9 mouse cellular contexts compared by ENCODE assay signal in genomic region chr2:70568198-70568941, GRCm38 (mm10). TPM values are rescaled to one million over a fixed set of nuclear protein-coding genes. Genes with fewer than 3 reads are reported as not detected.
DNase-seq lines count a peak whose midpoint lies in the region; ATAC-seq and TF ChIP-seq lines count a peak whose summit lies in the region.
"Had no signal": no experiment of that assay in that cellular context is flagged by ENCODE, and none has a peak within 500 bp of the region (broad histone marks: within the 10 kb centered on the region; RNA-seq: fewer than 3 reads in every experiment).

No protein-coding gene starts in this region.

- 2% methylated on average over 34 of the region's 34 CpGs for WGBS in kidney, adult 2 months
- WGBS in intestine, embryonic 15.5 days: 1% methylated on average over 34 of the region's 34 CpGs
- WGBS in neural tube, embryonic 11.5 days: under 1% methylated on average over 34 of the region's 34 CpGs

- no peaks in the 10 kb centered on the region for H3K4me1 ChIP-seq in kidney, adult 2 months (ENCODE audit: control insufficient read depth, insufficient read depth, low read length)
- H3K4me1 ChIP-seq in intestine, embryonic 15.5 days (replicated peaks): peaks cover 25% of the 10 kb centered on the region
- peaks cover 21% of the 10 kb centered on the region for H3K4me1 ChIP-seq in neural tube, embryonic 11.5 days (ENCODE audit: control insufficient read depth, insufficient read depth, low read length)

- H3K9ac ChIP-seq in intestine, embryonic 15.5 days: no peak overlapping the region
- peak overlapping the region; percentile 45 for H3K9ac ChIP-seq in neural tube, embryonic 11.5 days (ENCODE audit: low read length)

- no peak for DNase-seq in kidney, adult 2 months
- DNase-seq in kidney, adult 9 months: no peak
- DNase-seq in embryo, embryonic 10 days (ENCODE audit: low spot score): peak; percentile 58
- peak; percentile 67 for DNase-seq in neural tube, embryonic 11.5 days (ENCODE audit: low spot score)
- DNase-seq in layer of hippocampus, postnatal 36 days: no peak
- no peak for DNase-seq in urinary bladder, postnatal 25 days (ENCODE audit: low spot score)
- no peak for DNase-seq in spleen, postnatal 4 days (ENCODE audit: low spot score in 2 of 2)

- H3K4me2 ChIP-seq in intestine, embryonic 15.5 days (replicated peaks): peak overlapping the region; percentile 74
- H3K4me2 ChIP-seq in neural tube, embryonic 11.5 days (ENCODE audit: low read depth): peak overlapping the region; percentile 48

- TF ChIP-seq CTCF in kidney, adult 2 months (conservative IDR thresholded peaks at IDR 0.05; ENCODE audit: insufficient read depth, insufficient read length, low read depth, low read length): no peak

- 0 out of 2 replicates have a peak, but pooled peaks have one; percentile 29 for ATAC-seq in intestine, embryonic 15.5 days
- peak; percentile 52; the same call in 1 of the 2 replicates for ATAC-seq in neural tube, embryonic 11.5 days (ENCODE audit: insufficient read depth, low FRiP score, low TSS enrichment)
- ATAC-seq: Patski had no signal

- no peak for TF ChIP-seq POLR2A in kidney, adult 2 months (IDR thresholded peaks at IDR 0.05; ENCODE audit: low read depth, low read length)

- H3K27ac ChIP-seq in kidney, adult 2 months (ENCODE audit: insufficient read depth, low read depth, low read length): no peak overlapping the region
- no peak overlapping the region for H3K27ac ChIP-seq in intestine, embryonic 15.5 days
- peak overlapping the region; percentile 69 for H3K27ac ChIP-seq in neural tube, embryonic 11.5 days (ENCODE audit: low read depth, low read length)

- H3K4me3 ChIP-seq in kidney, adult 2 months (ENCODE audit: insufficient read depth, low read depth, low read length): peak overlapping the region; percentile 1; the same call in 1 of the 2 replicates
- peak overlapping the region; percentile 31 for H3K4me3 ChIP-seq in intestine, embryonic 15.5 days (replicated peaks)
- H3K4me3 ChIP-seq in neural tube, embryonic 11.5 days (ENCODE audit: low read depth, low read length): peak overlapping the region; percentile 27

- no peaks in the 10 kb centered on the region for H3K36me3 ChIP-seq in kidney, adult 2 months (ENCODE audit: control insufficient read depth, insufficient read depth, low read length)
- H3K36me3 ChIP-seq in intestine, embryonic 15.5 days: no peaks in the 10 kb centered on the region
- no peaks in the 10 kb centered on the region for H3K36me3 ChIP-seq in neural tube, embryonic 11.5 days (ENCODE audit: control insufficient read depth, insufficient read depth, low read length)

- H3K9me3 ChIP-seq in intestine, embryonic 15.5 days: no peaks in the 10 kb centered on the region
- no peaks in the 10 kb centered on the region for H3K9me3 ChIP-seq in neural tube, embryonic 11.5 days (ENCODE audit: control insufficient read depth, low read length)

- H3K27me3 ChIP-seq in kidney, adult 2 months (replicated peaks; ENCODE audit: control insufficient read depth, insufficient read depth, low read length): 0 out of 2 replicates have a peak, but pooled peaks cover 3% of the 10 kb centered on the region
- peaks cover 85% of the 10 kb centered on the region for H3K27me3 ChIP-seq in intestine, embryonic 15.5 days (replicated peaks)
- H3K27me3 ChIP-seq in neural tube, embryonic 11.5 days (ENCODE audit: control insufficient read depth, insufficient read depth, low read length): peaks cover 63% of the 10 kb centered on the region
- H3K27me3 ChIP-seq: Patski had no signal

RNA-seq across cellular contexts. Expression of gene Gad1, which starts 15.5 kb away (rescaled TPM):
- polyA plus RNA-seq in kidney, adult 2 months (2012; rRNA removed): 0.31 and 1.5 TPM in 2 replicates
- polyA plus RNA-seq in intestine, embryonic 15.5 days (2015; fragmentation: Nextera tagmentation; extraction: Ambion mirVana): 0.16 and 0.49 TPM in 2 replicates
- 9.4 TPM in 2 replicates for polyA plus RNA-seq in neural tube, embryonic 11.5 days (2014; fragmentation: Nextera tagmentation; extraction: Ambion mirVana)
- 100 to 1,000 TPM; 346 to 377 TPM for total RNA-seq in layer of hippocampus, postnatal 36 days (2021)

RNA-seq across cellular contexts. Expression of gene Erich2, which starts 59.8 kb away (rescaled TPM):
- polyA plus RNA-seq in kidney, adult 2 months (2012; rRNA removed): 2.2 and 2.7 TPM in 2 replicates
- polyA plus RNA-seq in intestine, embryonic 15.5 days (2015; fragmentation: Nextera tagmentation; extraction: Ambion mirVana): 0.88 and 1.5 TPM in 2 replicates
- polyA plus RNA-seq in neural tube, embryonic 11.5 days (2014; fragmentation: Nextera tagmentation; extraction: Ambion mirVana): 1.2 and 1.6 TPM in 2 replicates
- 1 to 10 TPM in 1 of 2 experiments, under 1 TPM in 1; 0.88 to 1.0 TPM for total RNA-seq in layer of hippocampus, postnatal 36 days (2021)

Comparison
In these comparisons a context has a peak if more than half of its experiments do, and no peak if none do; other contexts are left out.
1. DNase-seq: peak in embryo, embryonic 10 days (single experiment) and neural tube, embryonic 11.5 days (single experiment); none in kidney, adult 2 months (single experiment), kidney, adult 9 months (single experiment), layer of hippocampus, postnatal 36 days (0 of 2), urinary bladder, postnatal 25 days (single experiment) and spleen, postnatal 4 days (0 of 2).
2. Peak in every context shown above with its lines, with median percentiles within 50 percentile points of each other: H3K4me3 ChIP-seq.